Mouse (Mus musculus) heart, embryonic 10.5 days (tissue): ENCODE measurements around the gene C3. TPM values are rescaled to one million over a fixed set of nuclear protein-coding genes. Genes with fewer than 3 reads are reported as not detected.

Source experiments
- DNase-seq: peaks from one replicate; pipeline ENCODE4 v3.0.0-alpha.2; 2017; ENCODE audit warnings: low spot score
- H3K27ac ChIP-seq: fragments of 300-500 bp; sonication (generic); 2 replicates; pipeline ENCODE4 v1.5.1; 2016; ENCODE audit warnings: mild to moderate bottlenecking
- H3K27me3 ChIP-seq: fragments of 300-500 bp; sonication (generic); 2 replicates; pipeline ENCODE4 v1.6.1; 2016; ENCODE audit warnings: mild to moderate bottlenecking; ENCODE audit not compliant: poor library complexity, insufficient read depth, severe bottlenecking
- H3K36me3 ChIP-seq: fragments of 300-500 bp; sonication (generic); 2 replicates; pipeline ENCODE4 v1.6.1; 2016; ENCODE audit warnings: mild to moderate bottlenecking, moderate library complexity
- H3K4me1 ChIP-seq: fragments of 300-500 bp; sonication (generic); 2 replicates; pipeline ENCODE4 v1.6.1; 2016; ENCODE audit warnings: mild to moderate bottlenecking
- H3K4me3 ChIP-seq: fragments of 300-500 bp; sonication (generic); 2 replicates; pipeline ENCODE4 v1.5.1; 2016; ENCODE audit warnings: mild to moderate bottlenecking, moderate library complexity
- H3K9me3 ChIP-seq: fragments of 300-500 bp; sonication (generic); 2 replicates; pipeline ENCODE4 v1.6.1; 2016; ENCODE audit warnings: mild to moderate bottlenecking, moderate library complexity
- whole genome bisulfite sequencing: fragments of 180-500 bp; shearing (Covaris S2); methylation state at CpG from one replicate; pipeline ENCODE4 v1.1.7; 2016; 5-methylcytosine and 5-hydroxymethylcytosine counted together
- polyA plus RNA-seq: library from polyadenylated mRNA; unstranded; fragments of >200 nt; fragmentation: Nextera tagmentation; extraction: Ambion mirVana; gene quantifications from 2 replicates; pipeline ENCODE4 v1.2.1, GENCODE M21; 2016

The C3 gene
- polyA plus RNA-seq, 1 experiment from 2014 or later, result 5.3 TPM

GRCm38 (mm10) chr17:57247393-57248200, 19.7 kb upstream of the C3 start:
- Histone ChIP-seq H3K4me3 (peak overlapping the region; percentile 82), H3K27me3 (no peaks in the 10 kb centered on the region), H3K9me3 (no peaks in the 10 kb centered on the region), H3K4me1 (peaks cover 20% of the 10 kb centered on the region), H3K36me3 (peaks cover 18% of the 10 kb centered on the region), H3K27ac (peak overlapping the region; percentile 95)
- under 1% methylated on average over 46 of the region's 46 CpGs for WGBS
- DNase-seq, result peak; percentile 99

DNA sequence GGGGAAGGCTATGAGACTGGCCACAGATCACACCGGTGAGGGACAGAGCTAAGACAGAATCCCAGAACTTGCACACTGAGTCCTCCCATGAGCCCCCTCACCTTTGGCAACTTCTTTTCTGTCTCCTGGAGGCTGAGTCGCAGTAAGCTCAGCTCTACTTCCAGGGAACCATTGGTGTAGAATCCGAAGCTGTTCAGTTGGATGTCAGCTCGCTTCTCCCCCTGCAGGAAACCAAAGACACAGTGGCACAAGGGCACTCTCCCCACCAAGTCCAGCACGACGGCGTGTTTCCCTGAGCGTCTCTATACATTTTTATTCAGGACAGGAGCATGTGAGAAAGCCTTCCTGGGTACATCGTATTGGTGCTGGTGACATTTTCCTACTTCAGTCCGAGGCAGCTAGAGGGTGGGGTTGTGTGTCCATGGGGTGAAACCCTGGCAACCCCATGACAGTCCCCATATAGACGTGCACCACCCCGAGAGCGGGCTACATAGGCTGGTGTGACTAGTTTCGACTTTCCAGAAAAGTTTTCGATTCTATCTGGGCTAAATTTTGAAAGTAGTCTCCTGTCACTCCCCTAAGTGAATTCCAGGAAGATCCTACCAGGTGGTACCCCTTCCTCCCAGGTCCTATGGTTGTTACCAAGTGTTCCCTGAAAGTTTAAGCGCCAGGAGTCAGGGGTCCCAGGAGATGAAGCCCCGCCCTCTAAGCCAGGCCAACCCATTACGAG, 18.9 kb upstream of the C3 start:
- 3% methylated on average over 18 of the region's 18 CpGs for WGBS
- peak overlapping the region; percentile 82 for H3K4me3 ChIP-seq
- peak overlapping the region; percentile 95 for H3K27ac ChIP-seq
- no peaks in the 10 kb centered on the region for H3K27me3 ChIP-seq
- H3K4me1 ChIP-seq, result peaks cover 20% of the 10 kb centered on the region
- peaks cover 26% of the 10 kb centered on the region for H3K36me3 ChIP-seq
- H3K9me3 ChIP-seq, result no peaks in the 10 kb centered on the region
- DNase-seq, result no peak

- H3K4me1 ChIP-seq, result peaks cover 15% of the 10 kb centered on the region
- H3K9me3 ChIP-seq, result no peaks in the 10 kb centered on the region
- WGBS, result 90% methylated on average over 10 of the region's 10 CpGs
- H3K36me3 ChIP-seq, result peaks cover 30% of the 10 kb centered on the region
- H3K4me3 ChIP-seq, result no peak overlapping the region
- no peak overlapping the region for H3K27ac ChIP-seq
- no peaks in the 10 kb centered on the region for H3K27me3 ChIP-seq
- DNase-seq, result no peak
These were observed 17.5 kb upstream of the C3 start for GRCm38 (mm10) chr17:57245311-57245929.

GRCm38 (mm10) chr17:57243650-57244370, 15.9 kb upstream of the C3 start:
- Histone ChIP-seq H3K27ac (no peak overlapping the region), H3K4me1 (peaks cover 14% of the 10 kb centered on the region), H3K4me3 (no peak overlapping the region), H3K9me3 (no peaks in the 10 kb centered on the region), H3K27me3 (no peaks in the 10 kb centered on the region), H3K36me3 (peaks cover 30% of the 10 kb centered on the region)
- 57% methylated on average over 10 of the region's 10 CpGs for WGBS
- no peak for DNase-seq

GRCm38 (mm10) chr17:57237181-57237580, 9.2 kb upstream of the C3 start:
- Histone ChIP-seq H3K9me3 (no peaks in the 10 kb centered on the region), H3K4me1 (peaks cover 5% of the 10 kb centered on the region; the same call in 1 of the 2 replicates), H3K4me3 (no peak overlapping the region), H3K27me3 (no peaks in the 10 kb centered on the region), H3K27ac (no peak overlapping the region), H3K36me3 (peaks cover 46% of the 10 kb centered on the region)
- no peak for DNase-seq
- 89% methylated on average over 9 of the region's 9 CpGs for WGBS

DNA sequence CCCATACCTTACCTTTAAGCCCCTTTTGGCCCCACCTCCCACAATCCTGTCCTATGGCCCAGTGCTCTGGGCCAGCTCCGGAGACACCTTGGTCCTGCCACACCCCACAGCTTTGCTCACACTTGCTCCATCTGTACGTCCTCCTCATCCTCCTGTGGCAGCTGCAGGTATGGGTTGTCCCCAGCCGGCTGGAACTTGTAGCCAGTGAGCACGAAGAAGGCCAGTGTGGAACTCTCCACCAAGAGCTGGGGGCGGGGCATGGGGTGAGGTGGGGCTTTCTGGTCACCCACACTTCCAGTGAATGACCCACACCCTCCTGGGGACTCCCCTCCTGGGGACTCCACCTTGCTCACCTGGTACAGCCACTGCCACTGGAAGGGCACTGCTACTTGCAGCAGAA, 7.9 kb upstream of the C3 start:
- Histone ChIP-seq H3K4me3 (no peak overlapping the region), H3K36me3 (peaks cover 37% of the 10 kb centered on the region), H3K4me1 (peaks cover 5% of the 10 kb centered on the region; the same call in 1 of the 2 replicates), H3K27me3 (no peaks in the 10 kb centered on the region), H3K27ac (no peak overlapping the region), H3K9me3 (no peaks in the 10 kb centered on the region)
- 86% methylated on average over 5 of the region's 5 CpGs for WGBS
- no peak for DNase-seq

- peaks cover 5% of the 10 kb centered on the region; the same call in 1 of the 2 replicates for H3K4me1 ChIP-seq
- no peaks in the 10 kb centered on the region for H3K27me3 ChIP-seq
- no peaks in the 10 kb centered on the region for H3K9me3 ChIP-seq
- no peak for DNase-seq
- WGBS, result 78% methylated on average over 12 of the region's 12 CpGs
- H3K4me3 ChIP-seq, result no peak overlapping the region
- H3K27ac ChIP-seq, result no peak overlapping the region
- peaks cover 37% of the 10 kb centered on the region for H3K36me3 ChIP-seq
These were observed 6.5 kb upstream of the C3 start for GRCm38 (mm10) chr17:57234254-57234928.

DNA sequence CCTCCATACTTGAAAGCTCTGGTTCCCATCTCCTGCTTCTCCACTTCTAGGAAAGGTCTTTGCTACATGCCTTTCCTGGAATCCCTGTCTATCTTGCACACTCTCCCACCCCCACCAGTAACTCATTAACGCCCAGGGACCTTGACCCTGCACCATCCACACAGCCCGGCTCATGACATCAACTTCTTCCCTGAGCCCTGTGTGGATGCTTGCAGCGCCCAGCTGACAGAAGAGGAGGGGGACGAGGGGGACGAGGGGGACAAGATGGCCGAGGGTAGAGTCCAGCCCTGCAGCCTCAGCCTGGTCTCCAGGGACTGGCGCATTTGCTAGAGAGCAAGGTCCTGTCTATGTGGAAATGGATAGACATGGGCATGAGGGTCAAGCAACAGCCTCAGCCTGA, 5.1 kb upstream of the C3 start:
- Histone ChIP-seq H3K36me3 (peaks cover 36% of the 10 kb centered on the region), H3K27ac (no peak overlapping the region), H3K4me1 (peaks cover 5% of the 10 kb centered on the region; the same call in 1 of the 2 replicates), H3K9me3 (no peaks in the 10 kb centered on the region), H3K27me3 (no peaks in the 10 kb centered on the region), H3K4me3 (no peak overlapping the region)
- DNase-seq, result no peak
- 50% methylated on average over 7 of the region's 7 CpGs for WGBS

GRCm38 (mm10) chr17:57232200-57232599, 4.3 kb upstream of the C3 start:
- DNase-seq, result no peak
- Histone ChIP-seq H3K27me3 (peaks cover 2% of the 10 kb centered on the region; the same call in 1 of the 2 replicates), H3K4me1 (peaks cover 5% of the 10 kb centered on the region; the same call in 1 of the 2 replicates), H3K9me3 (no peaks in the 10 kb centered on the region), H3K36me3 (peaks cover 27% of the 10 kb centered on the region), H3K4me3 (no peak overlapping the region), H3K27ac (no peak overlapping the region)
- WGBS, result 83% methylated on average over 1 of the region's 1 CpGs

DNA sequence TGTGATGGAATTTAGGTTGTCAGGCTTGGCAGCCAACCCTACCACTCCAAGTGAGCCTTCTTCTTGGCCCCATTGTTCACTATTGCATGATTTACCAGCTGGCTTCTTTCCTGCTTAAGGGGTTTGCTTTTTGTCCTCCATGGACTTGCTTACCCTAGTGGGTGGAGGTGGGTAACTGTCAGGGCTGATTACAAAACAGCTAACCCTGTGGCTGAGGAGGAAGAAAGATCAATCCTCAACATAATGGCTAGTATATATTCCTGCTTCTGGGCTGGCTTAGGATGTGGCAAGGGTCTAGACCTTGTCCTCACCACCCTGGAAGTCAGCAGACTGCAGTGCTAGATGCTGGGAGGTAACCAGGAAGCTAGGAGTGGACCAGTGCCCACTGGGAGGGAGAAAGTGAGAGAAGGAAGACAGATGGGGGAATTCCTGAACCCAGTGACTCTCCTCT, 3.4 kb upstream of the C3 start:
- no peak overlapping the region for H3K4me3 ChIP-seq
- H3K9me3 ChIP-seq, result no peaks in the 10 kb centered on the region
- DNase-seq, result no peak
- no peak overlapping the region for H3K27ac ChIP-seq
- H3K36me3 ChIP-seq, result peaks cover 19% of the 10 kb centered on the region
- peaks cover 10% of the 10 kb centered on the region; the same call in 1 of the 2 replicates for H3K27me3 ChIP-seq
- peaks cover 9% of the 10 kb centered on the region for H3K4me1 ChIP-seq

- Histone ChIP-seq H3K36me3 (peaks cover 13% of the 10 kb centered on the region), H3K4me1 (peaks cover 12% of the 10 kb centered on the region), H3K27ac (no peak overlapping the region), H3K27me3 (peaks cover 16% of the 10 kb centered on the region; the same call in 1 of the 2 replicates), H3K4me3 (no peak overlapping the region), H3K9me3 (no peaks in the 10 kb centered on the region)
- WGBS, result 63% methylated on average over 6 of the region's 6 CpGs
- no peak for DNase-seq
These were observed 2.8 kb upstream of the C3 start for GRCm38 (mm10) chr17:57230728-57231125.
